Mouse (Mus musculus) forebrain, embryonic 10.5 days (tissue): ENCODE data around the gene Dpm3. TPM values are rescaled to one million over a fixed set of nuclear protein-coding genes. Genes with fewer than 3 reads are reported as not detected.
"Not testable (repeated sequence)": the region's sequence is repeated elsewhere in the genome, so short reads cannot be mapped to it uniquely, and the experiment has no call there.

Source experiments
- DNase-seq: peaks from one replicate; pipeline ENCODE4 v3.0.0-alpha.2; 2017; ENCODE audit warnings: low spot score; ENCODE audit errors: extremely low spot score
- H3K27ac ChIP-seq: fragments of 300-500 bp; sonication (generic); 2 replicates; pipeline ENCODE4 v1.5.1; 2016; ENCODE audit warnings: mild to moderate bottlenecking
- H3K27me3 ChIP-seq: fragments of 300-500 bp; sonication (generic); 2 replicates; pipeline ENCODE4 v1.6.1; 2016; ENCODE audit warnings: mild to moderate bottlenecking; ENCODE audit not compliant: poor library complexity, severe bottlenecking
- H3K36me3 ChIP-seq: fragments of 300-500 bp; sonication (generic); replicated peaks from 2 replicates; pipeline ENCODE4 v1.6.1; 2016; ENCODE audit warnings: mild to moderate bottlenecking, moderate library complexity
- H3K4me1 ChIP-seq: fragments of 300-500 bp; sonication (generic); 2 replicates; pipeline ENCODE4 v1.6.1; 2016
- H3K4me3 ChIP-seq: fragments of 300-500 bp; sonication (generic); 2 replicates; pipeline ENCODE4 v1.5.1; 2016; ENCODE audit warnings: mild to moderate bottlenecking, moderate library complexity
- H3K9me3 ChIP-seq: fragments of 300-500 bp; sonication (generic); 2 replicates; pipeline ENCODE4 v1.6.1; 2016; ENCODE audit warnings: mild to moderate bottlenecking, moderate library complexity
- WGBS: fragments of 180-500 bp; shearing (Covaris S2); methylation state at CpG from one replicate; pipeline ENCODE4 v1.1.7; 2016; 5-methylcytosine and 5-hydroxymethylcytosine counted together
- polyA plus RNA-seq: library from polyadenylated mRNA; unstranded; fragments of >200 nt; fragmentation: Nextera tagmentation; extraction: Ambion mirVana; gene quantifications from 2 replicates; pipeline ENCODE4 v1.2.1, GENCODE M21; 2016

The Dpm3 gene
- polyA plus RNA-seq, result 76.7 and 78.6 TPM in 2 replicates

- Histone ChIP-seq H3K36me3 (no peaks in the 10 kb centered on the region), H3K27ac (no peak within 1 kb of the TSS), H3K4me3 (no peak within 1 kb of the TSS), H3K27me3 (peaks cover 8% of the 10 kb centered on the region; the same call in 1 of the 2 replicates), H3K9me3 (no peaks in the 10 kb centered on the region), H3K4me1 (peaks cover 11% of the 10 kb centered on the region)
- 67% methylated on average over 7 of the region's 7 CpGs for WGBS
- DNase-seq, result no peak
Measured at GRCm38 (mm10) chr3:89259076-89259475, at the start of gene Dpm3. Gene Dpm3, plus strand, starts transcription at chr3:89259358.

DNA sequence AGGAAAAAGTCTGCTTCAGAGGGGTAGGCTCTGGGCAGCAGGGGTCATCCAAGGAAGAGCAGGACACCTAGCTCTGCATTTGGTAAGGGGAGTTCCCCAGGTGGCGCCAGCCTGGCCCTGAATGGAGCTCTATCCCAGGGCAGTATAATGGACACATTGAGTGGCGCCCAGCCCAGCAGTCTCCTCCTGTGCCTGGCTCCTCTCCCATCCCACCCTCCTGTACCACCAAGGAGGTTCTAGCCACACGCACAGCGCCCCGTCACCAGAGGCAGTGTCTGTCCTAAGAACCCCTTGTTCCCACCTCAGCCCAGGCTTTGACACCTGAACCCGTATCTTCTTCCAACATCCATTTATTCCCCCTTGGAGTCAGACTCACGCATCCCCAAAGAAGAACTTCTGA is 49.4 kb upstream of the Dpm3 start:
- 86% methylated on average over 7 of the region's 7 CpGs for WGBS
- H3K36me3 ChIP-seq, result peaks cover 66% of the 10 kb centered on the region
- H3K4me1 ChIP-seq, result peaks cover 25% of the 10 kb centered on the region
- no peaks in the 10 kb centered on the region for H3K27me3 ChIP-seq
- H3K4me3 ChIP-seq, result no peak overlapping the region
- H3K9me3 ChIP-seq, result no peaks in the 10 kb centered on the region
- H3K27ac ChIP-seq, result no peak overlapping the region
- DNase-seq, result no peak

DNA sequence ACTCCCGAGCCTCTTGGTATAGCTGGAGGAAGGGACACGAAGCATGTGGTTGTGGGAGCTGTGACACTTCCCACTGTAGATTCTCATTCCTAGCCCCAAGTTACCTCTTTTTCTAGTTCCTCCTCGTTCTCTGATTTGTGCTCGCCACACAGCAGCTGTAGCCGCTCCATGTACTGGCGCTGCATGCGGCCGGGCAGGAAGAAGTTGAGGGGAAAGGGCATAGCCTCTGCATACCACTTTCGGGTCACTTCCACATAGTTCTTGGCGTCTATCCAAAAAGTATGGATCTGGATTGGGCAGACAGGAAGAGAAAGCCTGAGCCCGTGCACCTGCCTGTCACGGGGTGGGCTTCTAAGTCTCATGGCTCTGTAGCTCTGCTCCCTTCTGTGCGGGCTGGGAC is 49.0 kb upstream of the Dpm3 start:
- WGBS, result 96% methylated on average over 13 of the region's 13 CpGs
- Histone ChIP-seq H3K4me1 (peaks cover 30% of the 10 kb centered on the region), H3K36me3 (peaks cover 65% of the 10 kb centered on the region), H3K27me3 (no peaks in the 10 kb centered on the region), H3K4me3 (no peak overlapping the region), H3K27ac (no peak overlapping the region), H3K9me3 (no peaks in the 10 kb centered on the region)
- no peak for DNase-seq

GRCm38 (mm10) chr3:89210731-89211130 is 48.4 kb upstream of the Dpm3 start:
- 88% methylated on average over 7 of the region's 7 CpGs for WGBS
- no peak for DNase-seq
- H3K27ac ChIP-seq, result no peak overlapping the region
- peaks cover 59% of the 10 kb centered on the region for H3K36me3 ChIP-seq
- no peaks in the 10 kb centered on the region for H3K9me3 ChIP-seq
- no peak overlapping the region for H3K4me3 ChIP-seq
- H3K4me1 ChIP-seq, result peaks cover 35% of the 10 kb centered on the region
- H3K27me3 ChIP-seq, result no peaks in the 10 kb centered on the region

- peaks cover 50% of the 10 kb centered on the region for H3K36me3 ChIP-seq
- H3K27me3 ChIP-seq, result no peaks in the 10 kb centered on the region
- DNase-seq, result peak; percentile 95
- WGBS, result under 1% methylated on average over 69 of the region's 69 CpGs
- peak overlapping the region; percentile 98 for H3K27ac ChIP-seq
- peaks cover 64% of the 10 kb centered on the region for H3K4me1 ChIP-seq
- H3K9me3 ChIP-seq, result no peaks in the 10 kb centered on the region
- H3K4me3 ChIP-seq, result peak overlapping the region; percentile 78
Measured at GRCm38 (mm10) chr3:89213803-89214530, 45.2 kb upstream of the Dpm3 start.

GRCm38 (mm10) chr3:89214681-89215411 is 44.3 kb upstream of the Dpm3 start, which contains the start of gene Thbs3:
Gene Thbs3, plus strand, starts transcription at chr3:89215180.
- peaks cover 50% of the 10 kb centered on the region for H3K36me3 ChIP-seq

GRCm38 (mm10) chr3:89215853-89216252 is 43.3 kb upstream of the Dpm3 start:
- H3K4me3 ChIP-seq, result peak overlapping the region; percentile 78
- peak overlapping the region; percentile 98 for H3K27ac ChIP-seq
- DNase-seq, result peak; percentile 85
- peaks cover 80% of the 10 kb centered on the region for H3K4me1 ChIP-seq
- peaks cover 47% of the 10 kb centered on the region for H3K36me3 ChIP-seq
- no peaks in the 10 kb centered on the region for H3K27me3 ChIP-seq
- WGBS, result 0% methylated on average over 6 of the region's 6 CpGs
- no peaks in the 10 kb centered on the region for H3K9me3 ChIP-seq

More at GRCm38 (mm10) chr3:89214681-89215411, 44.3 kb upstream of the Dpm3 start, which contains the start of gene Thbs3:
- under 1% methylated on average over 19 of the region's 19 CpGs for WGBS
- Histone ChIP-seq H3K4me3 (peak within 1 kb of the TSS; percentile 78), H3K4me1 (peaks cover 73% of the 10 kb centered on the region), H3K27me3 (no peaks in the 10 kb centered on the region), H3K9me3 (no peaks in the 10 kb centered on the region), H3K27ac (peak within 1 kb of the TSS; percentile 98)
- DNase-seq, result peak; percentile 80

DNA sequence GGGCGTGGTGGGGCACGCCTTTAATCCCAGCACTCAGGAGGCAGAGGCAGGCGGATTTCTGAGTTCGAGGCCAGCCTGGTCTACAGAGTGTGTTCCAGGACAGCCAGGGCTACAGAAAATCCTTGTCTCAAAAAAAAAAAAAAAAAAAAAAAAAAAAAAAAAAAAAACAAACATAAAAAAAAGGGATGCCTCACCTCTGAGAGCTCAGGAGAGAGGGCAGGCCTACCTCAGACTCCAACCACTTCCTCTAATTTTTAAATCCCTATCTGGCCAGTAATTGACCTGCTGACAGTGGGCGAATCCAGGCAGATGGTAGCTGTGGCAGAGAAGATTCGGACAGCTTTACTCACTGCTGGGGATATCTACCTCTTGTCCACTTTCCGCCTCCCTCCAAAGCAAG is 42.8 kb upstream of the Dpm3 start:
- not testable (repeated sequence) for H3K9me3 ChIP-seq, H3K27me3 ChIP-seq, DNase-seq
- Histone ChIP-seq H3K4me3 (peak overlapping the region; percentile 78; the same call in 1 of the 2 replicates), H3K4me1 (peaks cover 86% of the 10 kb centered on the region), H3K36me3 (peaks cover 47% of the 10 kb centered on the region), H3K27ac (peak overlapping the region; percentile 98)
- WGBS, result 80% methylated on average over 7 of the region's 7 CpGs

GRCm38 (mm10) chr3:89218271-89218670 is 40.9 kb upstream of the Dpm3 start:
- WGBS, result 80% methylated on average over 1 of the region's 1 CpGs

GRCm38 (mm10) chr3:89219546-89219945 is 39.6 kb upstream of the Dpm3 start:
- DNase-seq, result no peak
- Histone ChIP-seq H3K9me3 (no peaks in the 10 kb centered on the region), H3K4me1 (peaks cover 94% of the 10 kb centered on the region), H3K4me3 (no peak overlapping the region), H3K27ac (peak overlapping the region; percentile 62), H3K27me3 (no peaks in the 10 kb centered on the region), H3K36me3 (peaks cover 76% of the 10 kb centered on the region)
- WGBS, result 55% methylated on average over 8 of the region's 8 CpGs

More at GRCm38 (mm10) chr3:89218271-89218670, 40.9 kb upstream of the Dpm3 start:
- peak overlapping the region; percentile 62; the same call in 1 of the 2 replicates for H3K27ac ChIP-seq
- H3K4me3 ChIP-seq, result 0 out of 2 replicates have a peak overlapping the region, but pooled peaks have one; percentile 1
- peaks cover 64% of the 10 kb centered on the region for H3K36me3 ChIP-seq
- H3K9me3 ChIP-seq, result no peaks in the 10 kb centered on the region
- H3K27me3 ChIP-seq, result no peaks in the 10 kb centered on the region
- peaks cover 91% of the 10 kb centered on the region for H3K4me1 ChIP-seq
- no peak for DNase-seq

- H3K27ac ChIP-seq, result peak overlapping the region; percentile 22; the same call in 1 of the 2 replicates
- WGBS, result 69% methylated on average over 5 of the region's 5 CpGs
- H3K9me3 ChIP-seq, result no peaks in the 10 kb centered on the region
- peaks cover 10% of the 10 kb centered on the region for H3K27me3 ChIP-seq
- H3K4me3 ChIP-seq, result peak overlapping the region; percentile 13; the same call in 1 of the 2 replicates
- no peak for DNase-seq
- H3K4me1 ChIP-seq, result peaks cover 94% of the 10 kb centered on the region
- H3K36me3 ChIP-seq, result peaks cover 91% of the 10 kb centered on the region
Measured at GRCm38 (mm10) chr3:89221167-89221566, 38.0 kb upstream of the Dpm3 start.

- peaks cover 60% of the 10 kb centered on the region for H3K36me3 ChIP-seq
Measured at GRCm38 (mm10) chr3:89224796-89225195, 34.4 kb upstream of the Dpm3 start.

More at GRCm38 (mm10) chr3:89224796-89225195, 34.4 kb upstream of the Dpm3 start:
- Histone ChIP-seq H3K27ac (peak overlapping the region; percentile 99), H3K9me3 (no peaks in the 10 kb centered on the region), H3K27me3 (peaks cover 26% of the 10 kb centered on the region), H3K4me1 (peaks cover 96% of the 10 kb centered on the region), H3K4me3 (peak overlapping the region; percentile 91)
- DNase-seq, result no peak
- 56% methylated on average over 11 of the region's 11 CpGs for WGBS
